Mouse (Mus musculus) hindbrain, embryonic 16.5 days (tissue): ENCODE results near the gene Poc1a. TPM values are rescaled to one million over a fixed set of nuclear protein-coding genes. Genes with fewer than 3 reads are reported as not detected.

ENCODE experiments used
- ATAC-seq: fragments of 200-750 bp; cut with Nextera tagmentation; 2 replicates; pipeline ENCODE4 v1.8.0; 2017; ENCODE audit warnings: moderate TSS enrichment, moderate library complexity
- H3K27ac ChIP-seq: fragments of 300-500 bp; sonication (generic); 2 replicates; pipeline ENCODE4 v1.5.1; 2014; ENCODE audit warnings: low read depth, mild to moderate bottlenecking, control low read depth, low read length, moderate library complexity
- H3K27me3 ChIP-seq: fragments of 300-500 bp; sonication (generic); replicated peaks from 2 replicates; pipeline ENCODE4 v1.6.1; 2014; ENCODE audit warnings: low read length; ENCODE audit not compliant: control insufficient read depth, insufficient read depth
- H3K36me3 ChIP-seq: fragments of 300-500 bp; sonication (generic); 2 replicates; pipeline ENCODE4 v1.6.1; 2014; ENCODE audit warnings: mild to moderate bottlenecking, low read length, moderate library complexity, mixed read lengths; ENCODE audit not compliant: control insufficient read depth, insufficient read depth
- H3K4me1 ChIP-seq: fragments of 300-500 bp; sonication (generic); 2 replicates; pipeline ENCODE4 v1.6.1; 2014; ENCODE audit warnings: low read depth, low read length; ENCODE audit not compliant: control insufficient read depth, insufficient read depth
- H3K4me2 ChIP-seq: fragments of 300-500 bp; sonication (generic); 2 replicates; pipeline ENCODE4 v1.6.1; 2014; ENCODE audit warnings: mild to moderate bottlenecking, low read length, control low read depth, moderate library complexity
- H3K4me3 ChIP-seq: fragments of 300-500 bp; sonication (generic); 2 replicates; pipeline ENCODE4 v1.5.1; 2014; ENCODE audit warnings: mild to moderate bottlenecking, low read length, control low read depth, moderate library complexity
- H3K9ac ChIP-seq: fragments of 300-500 bp; sonication (generic); 2 replicates; pipeline ENCODE4 v1.6.1; 2014; ENCODE audit warnings: low read depth, mild to moderate bottlenecking, control low read depth, low read length, moderate library complexity
- H3K9me3 ChIP-seq: fragments of 300-500 bp; sonication (generic); 2 replicates; pipeline ENCODE4 v1.6.1; 2014; ENCODE audit warnings: mild to moderate bottlenecking, low read length, moderate library complexity; ENCODE audit not compliant: control insufficient read depth
- WGBS: fragments of 180-500 bp; shearing (Covaris S2); extraction: QIAGEN DNeasy Blood & Tissue Kit; methylation state at CpG from one replicate; pipeline ENCODE4 v1.1.7; 2014; 5-methylcytosine and 5-hydroxymethylcytosine counted together
- polyA plus RNA-seq: library from polyadenylated mRNA; unstranded; fragments of >200 nt; fragmentation: Nextera tagmentation; extraction: Ambion mirVana; gene quantifications from 2 replicates; pipeline ENCODE4 v1.2.1, GENCODE M21; 2015

The Poc1a gene
- polyA plus RNA-seq, 1 experiment from 2014 or later = 8.9 TPM

- 77% methylated on average over 12 of the region's 12 CpGs for WGBS
- no peak overlapping the region for H3K4me2 ChIP-seq
- no peak overlapping the region for H3K9ac ChIP-seq
- ATAC-seq = peak; percentile 43; the same call in 1 of the 2 replicates
- H3K9me3 ChIP-seq = peaks cover 4% of the 10 kb centered on the region; the same call in 1 of the 2 replicates
- no peak overlapping the region for H3K4me3 ChIP-seq
- no peak overlapping the region for H3K27ac ChIP-seq
- peaks cover 17% of the 10 kb centered on the region for H3K4me1 ChIP-seq
- no peaks in the 10 kb centered on the region for H3K27me3 ChIP-seq
- no peaks in the 10 kb centered on the region for H3K36me3 ChIP-seq
Measured at GRCm38 (mm10) chr9:106386181-106386864, 105.5 kb downstream of the Poc1a start.

- Histone ChIP-seq H3K27ac (no peak overlapping the region), H3K4me2 (no peak overlapping the region), H3K27me3 (no peaks in the 10 kb centered on the region), H3K9me3 (peaks cover 4% of the 10 kb centered on the region; the same call in 1 of the 2 replicates), H3K4me1 (peaks cover 14% of the 10 kb centered on the region), H3K9ac (no peak overlapping the region), H3K4me3 (no peak overlapping the region), H3K36me3 (no peaks in the 10 kb centered on the region)
- 72% methylated on average over 11 of the region's 11 CpGs for WGBS
- ATAC-seq = no peak
Measured at GRCm38 (mm10) chr9:106392828-106393527, 112.1 kb downstream of the Poc1a start.

GRCm38 (mm10) chr9:106393548-106393947 lies 112.7 kb downstream of the Poc1a start:
- Histone ChIP-seq H3K27ac (no peak overlapping the region), H3K4me2 (no peak overlapping the region), H3K4me1 (peaks cover 14% of the 10 kb centered on the region), H3K9ac (no peak overlapping the region), H3K27me3 (no peaks in the 10 kb centered on the region; the same call in 1 of the 2 replicates), H3K36me3 (no peaks in the 10 kb centered on the region), H3K9me3 (peaks cover 4% of the 10 kb centered on the region; the same call in 1 of the 2 replicates), H3K4me3 (no peak overlapping the region)
- WGBS = 70% methylated on average over 8 of the region's 8 CpGs
- 0 out of 2 replicates have a peak, but pooled peaks have one; percentile 32 for ATAC-seq

GRCm38 (mm10) chr9:106394649-106395602 lies 114.1 kb downstream of the Poc1a start:
- Histone ChIP-seq H3K9me3 (no peaks in the 10 kb centered on the region), H3K4me1 (peaks cover 14% of the 10 kb centered on the region), H3K4me3 (no peak overlapping the region), H3K27me3 (no peaks in the 10 kb centered on the region; the same call in 1 of the 2 replicates), H3K27ac (no peak overlapping the region), H3K9ac (no peak overlapping the region), H3K36me3 (no peaks in the 10 kb centered on the region), H3K4me2 (no peak overlapping the region)
- ATAC-seq = peak; percentile 59; the same call in 1 of the 2 replicates
- WGBS = 40% methylated on average over 11 of the region's 11 CpGs

- WGBS = 84% methylated on average over 4 of the region's 4 CpGs
- Histone ChIP-seq H3K27ac (no peak overlapping the region), H3K4me1 (peaks cover 11% of the 10 kb centered on the region), H3K9ac (no peak overlapping the region), H3K4me2 (no peak overlapping the region), H3K9me3 (no peaks in the 10 kb centered on the region), H3K4me3 (no peak overlapping the region), H3K36me3 (no peaks in the 10 kb centered on the region), H3K27me3 (no peaks in the 10 kb centered on the region; the same call in 1 of the 2 replicates)
- ATAC-seq = no peak
Measured at GRCm38 (mm10) chr9:106397733-106398132, 116.9 kb downstream of the Poc1a start.

- Histone ChIP-seq H3K9me3 (no peaks in the 10 kb centered on the region), H3K27me3 (no peaks in the 10 kb centered on the region; the same call in 1 of the 2 replicates), H3K9ac (no peak overlapping the region), H3K4me2 (no peak overlapping the region), H3K4me3 (no peak overlapping the region), H3K36me3 (no peaks in the 10 kb centered on the region), H3K4me1 (peaks cover 8% of the 10 kb centered on the region), H3K27ac (no peak overlapping the region)
- no peak for ATAC-seq
- WGBS = 83% methylated on average over 9 of the region's 9 CpGs
Measured at GRCm38 (mm10) chr9:106398667-106399311, 117.9 kb downstream of the Poc1a start.

- Histone ChIP-seq H3K27ac (no peak overlapping the region), H3K9me3 (no peaks in the 10 kb centered on the region), H3K36me3 (no peaks in the 10 kb centered on the region), H3K27me3 (no peaks in the 10 kb centered on the region; the same call in 1 of the 2 replicates), H3K4me1 (peaks cover 6% of the 10 kb centered on the region), H3K4me2 (no peak overlapping the region), H3K9ac (no peak overlapping the region), H3K4me3 (no peak overlapping the region)
- ATAC-seq = no peak
- WGBS = 100% methylated on average over 3 of the region's 3 CpGs
Measured at GRCm38 (mm10) chr9:106399808-106400207, 118.9 kb downstream of the Poc1a start.
